Mouse (Mus musculus) liver, adult 2 months (tissue): ENCODE results near the gene Atg10.
"Not testable (repeated sequence)": the region's sequence is repeated elsewhere in the genome, so short reads cannot be mapped to it uniquely, and the experiment has no call there.

Source experiments
- CTCF ChIP-seq: fragments of 200-500 bp; IDR thresholded peaks from 2 replicates; pipeline ENCODE4 v1.5.1; 2011; ENCODE audit warnings: low read depth, low read length, control low read depth
- POLR2A ChIP-seq: fragments of 200-500 bp; IDR thresholded peaks from 2 replicates; pipeline ENCODE4 v1.6.1; 2011; ENCODE audit warnings: low read length, control low read depth; ENCODE audit not compliant: insufficient read depth; ENCODE audit errors: extremely low read depth

- TF ChIP-seq POLR2A, CTCF: not testable (repeated sequence)
Observed at GRCm38 (mm10) chr13:90928266-90928665, 295.5 kb downstream of the Atg10 start.
